Mouse (Mus musculus) mesoderm, embryonic 11.5 days (tissue): ENCODE measurements at regions not wholly inside any gene's neighbourhood (a gene's known extent, or its start where the extent isn't known, plus 50 kb on each side); places are given as distances from the start of the nearest gene placed in this dataset.
"Not testable (repeated sequence)": the region's sequence is repeated elsewhere in the genome, so short reads cannot be mapped to it uniquely, and the experiment has no call there.

Experiments
- DNase-seq: peaks from one replicate; pipeline ENCODE4 v3.0.0-alpha.2; 2012; ENCODE audit warnings: low read depth, low spot score

- no peak for DNase-seq
Observed at GRCm38 (mm10) chr10:118602922-118603321, 162.1 kb downstream of the Ifng start.

DNA sequence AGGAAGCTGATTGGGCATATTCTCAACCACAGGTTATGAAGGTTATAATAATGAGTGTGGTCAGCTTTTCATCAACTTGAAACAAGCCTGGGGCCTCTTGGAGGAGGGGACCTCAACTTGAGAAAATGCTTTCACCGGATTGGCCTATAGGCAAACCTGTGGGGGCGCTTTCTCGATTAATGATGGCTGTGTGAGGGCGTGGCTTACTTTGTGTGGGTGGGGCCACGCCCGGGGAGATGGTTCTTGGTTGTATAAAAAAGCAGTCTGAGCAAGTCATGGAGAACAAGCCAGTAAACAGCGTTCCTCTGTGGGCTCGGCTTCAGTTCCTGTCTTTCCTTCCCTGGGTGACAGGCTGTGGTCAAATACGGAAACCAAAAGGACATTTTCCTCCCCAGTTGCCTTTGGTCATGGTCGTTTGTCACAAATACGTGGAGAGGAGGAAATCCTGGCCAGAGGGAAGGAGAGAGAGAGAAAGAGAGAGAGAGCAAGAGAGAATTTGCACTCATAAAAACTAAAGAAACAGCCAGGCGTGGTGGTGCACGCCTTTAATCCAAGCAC lies 163.1 kb downstream of the Ifng start:
- DNase-seq, result no peak

DNA sequence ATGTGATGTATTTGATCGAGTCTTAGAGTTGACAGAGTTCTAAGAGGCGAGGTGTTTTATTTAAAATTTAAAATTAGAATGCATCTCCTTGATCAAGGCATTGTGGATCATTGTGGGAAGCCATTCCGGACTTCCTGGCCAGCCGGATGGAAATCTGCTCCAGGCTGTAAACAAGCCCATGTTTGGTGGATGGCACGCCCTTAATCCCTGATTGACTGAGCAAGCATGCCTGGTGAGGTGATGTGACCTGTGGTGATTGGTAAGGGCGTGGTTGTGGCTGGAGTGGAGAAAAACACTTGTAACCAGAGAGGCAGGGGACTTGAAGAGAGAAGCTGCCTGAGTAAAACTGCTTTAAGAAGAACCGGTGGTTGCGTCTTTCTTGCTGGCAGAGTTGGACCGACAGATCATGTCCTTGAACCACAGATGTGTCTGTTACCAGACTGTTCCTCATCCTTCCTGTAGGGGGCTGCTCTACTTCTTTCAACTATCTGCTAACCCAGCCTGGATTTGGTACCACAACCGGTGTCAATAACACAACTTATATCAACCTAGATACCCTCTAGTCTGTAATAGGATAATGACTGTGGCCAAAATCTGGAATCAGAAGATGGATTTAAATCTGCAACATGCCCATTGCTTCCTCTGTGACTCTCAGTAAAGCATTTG lies 164.4 kb downstream of the Ifng start:
- DNase-seq, result no peak

DNA sequence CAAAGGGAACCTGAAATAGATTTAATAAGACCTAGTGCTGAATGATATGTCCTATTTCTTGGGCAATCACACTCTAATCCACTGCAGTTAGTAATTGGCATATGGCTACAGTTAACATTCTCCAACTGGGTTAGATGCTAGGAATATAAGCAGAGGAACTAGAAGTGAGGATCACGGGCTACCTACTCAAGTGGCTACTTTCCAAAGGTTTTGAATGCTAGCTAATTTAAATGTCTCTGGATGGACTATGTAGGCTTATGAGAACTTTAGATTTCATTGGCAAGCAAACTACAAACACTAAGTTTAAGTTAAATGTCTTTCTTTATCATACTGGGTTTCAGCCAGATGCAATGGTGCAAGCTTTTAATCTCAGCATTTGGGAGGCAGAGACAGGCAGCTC lies 166.6 kb downstream of the Ifng start:
- no peak for DNase-seq

- no peak for DNase-seq
Observed at GRCm38 (mm10) chr10:118608376-118609145, 167.7 kb downstream of the Ifng start.

DNA sequence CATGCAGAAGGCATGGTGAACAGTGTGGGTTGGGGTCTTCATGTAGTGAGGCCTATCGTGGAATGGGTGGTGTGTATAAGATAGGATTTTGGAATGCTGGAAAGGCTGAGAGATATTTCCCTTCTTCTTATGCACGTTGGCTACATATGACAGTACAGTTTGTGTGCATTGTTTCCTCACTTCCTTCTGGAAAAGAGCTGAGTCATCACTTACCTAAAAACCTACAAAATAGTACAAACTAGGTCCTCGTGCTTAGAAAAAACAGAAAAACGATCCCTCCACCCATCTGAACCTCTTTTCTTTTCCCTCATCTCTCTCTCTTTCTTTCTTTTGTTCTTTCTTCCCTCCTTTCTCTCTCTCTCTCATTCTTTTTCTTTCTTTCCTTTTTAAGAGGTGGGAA lies 168.3 kb downstream of the Ifng start:
- DNase-seq, result no peak

- DNase-seq, result no peak
Observed at GRCm38 (mm10) chr10:118610868-118611461, 170.1 kb downstream of the Ifng start.

GRCm38 (mm10) chr10:118612091-118612490 lies 171.2 kb downstream of the Ifng start:
- DNase-seq, result no peak

- DNase-seq, result no peak
Observed at GRCm38 (mm10) chr10:118613056-118613695, 172.3 kb downstream of the Ifng start.

GRCm38 (mm10) chr10:118614251-118614865 lies 173.5 kb downstream of the Ifng start:
- DNase-seq, result no peak

GRCm38 (mm10) chr10:118615131-118616020 lies 174.5 kb downstream of the Ifng start:
- DNase-seq, result no peak

GRCm38 (mm10) chr10:118616031-118616615 lies 175.3 kb downstream of the Ifng start:
- no peak for DNase-seq

DNA sequence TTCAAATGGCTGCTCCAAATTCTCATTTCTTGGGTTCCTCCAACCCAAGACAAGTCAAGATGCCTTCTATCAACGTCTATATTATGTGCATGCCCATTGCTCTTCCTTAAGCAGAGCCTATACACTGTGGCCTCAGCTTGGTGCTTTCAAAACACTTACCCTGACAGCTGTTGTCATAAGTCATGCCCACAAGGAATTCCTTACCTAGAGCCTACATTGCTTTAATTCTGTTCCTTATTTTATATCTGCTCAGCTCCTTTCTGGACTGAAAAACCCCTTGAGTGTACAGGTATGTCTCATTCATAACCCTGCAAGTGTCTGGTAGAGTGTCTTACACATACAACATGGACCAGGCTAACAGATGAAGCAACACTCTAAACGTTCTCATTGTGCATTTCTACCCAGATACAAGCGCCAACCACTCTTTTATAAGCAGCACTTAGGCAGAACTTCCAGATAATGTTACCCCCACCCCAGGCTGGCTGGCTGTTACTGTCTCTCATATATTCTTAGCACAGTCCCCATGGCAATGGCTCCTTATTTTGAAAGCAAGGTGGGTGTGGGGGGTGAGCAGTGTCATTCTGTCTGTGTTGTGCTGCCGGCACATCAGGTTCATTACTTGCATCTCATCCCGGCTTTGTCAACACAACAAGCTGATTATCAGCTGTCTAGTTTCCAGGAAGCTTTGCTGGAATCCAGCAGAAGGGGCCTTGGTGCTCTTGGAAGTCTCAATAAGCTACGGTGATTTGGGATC lies 176.6 kb downstream of the Ifng start:
- DNase-seq, result no peak

DNA sequence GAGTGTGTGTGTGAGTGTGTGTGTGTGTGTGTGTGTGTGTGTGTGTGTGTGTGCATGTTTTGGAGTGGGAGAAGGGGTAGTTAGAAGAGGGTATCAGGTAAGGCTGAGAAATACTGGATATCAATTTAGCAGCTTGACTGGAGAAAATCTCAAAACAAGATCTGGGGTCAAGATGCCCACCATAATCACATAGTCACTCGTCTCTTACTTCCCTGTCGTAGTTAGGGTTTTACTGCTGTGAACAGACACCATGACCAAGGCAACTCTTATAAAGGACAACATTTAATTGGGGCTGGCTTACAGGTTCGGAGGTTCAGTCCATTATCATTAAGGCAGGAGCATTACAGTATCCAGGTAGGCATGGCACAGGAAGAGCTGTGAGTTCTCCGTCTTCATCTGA lies 177.4 kb downstream of the Ifng start:
- DNase-seq, result not testable (repeated sequence)

DNA sequence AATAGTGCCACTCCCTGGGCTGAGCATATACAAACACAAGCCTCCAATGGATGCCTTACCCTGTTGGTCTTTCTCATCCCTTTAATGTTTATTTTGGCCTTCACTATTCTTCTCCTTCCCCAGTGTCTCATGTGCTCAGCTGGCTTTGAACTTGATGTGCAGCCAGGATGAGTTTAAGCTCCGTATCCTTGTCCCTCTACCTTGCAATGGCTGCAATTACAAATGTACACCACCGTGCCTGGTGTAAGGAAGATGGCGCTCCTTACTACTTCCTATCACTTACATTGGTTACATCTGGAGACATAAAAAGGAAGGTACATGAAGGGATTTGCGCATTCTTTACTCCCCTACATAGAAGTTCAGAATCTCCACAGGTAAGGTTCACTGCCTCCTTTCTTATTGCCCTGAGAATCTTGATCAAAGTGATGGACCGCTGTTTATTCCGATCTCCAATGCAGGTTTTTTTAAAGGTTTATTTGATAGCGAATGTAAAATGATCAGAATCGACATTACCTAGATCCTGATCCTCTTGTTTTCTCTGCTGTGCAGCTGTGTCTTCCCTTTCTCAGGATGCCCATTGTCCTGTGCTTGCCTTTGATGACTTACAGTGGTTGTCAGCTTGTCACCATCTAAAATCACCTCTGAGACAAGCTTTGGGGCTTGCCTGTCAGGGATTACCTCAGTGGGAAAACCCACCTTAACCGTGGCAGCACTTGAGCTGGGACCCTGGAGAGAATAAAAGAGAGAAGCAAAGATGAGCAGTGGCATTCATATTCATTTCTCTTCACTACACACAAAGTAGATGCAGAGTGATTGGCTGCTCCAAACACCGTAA lies 178.1 kb downstream of the Ifng start:
- DNase-seq, result no peak

GRCm38 (mm10) chr10:118619601-118620000 lies 178.8 kb downstream of the Ifng start:
- no peak for DNase-seq

DNA sequence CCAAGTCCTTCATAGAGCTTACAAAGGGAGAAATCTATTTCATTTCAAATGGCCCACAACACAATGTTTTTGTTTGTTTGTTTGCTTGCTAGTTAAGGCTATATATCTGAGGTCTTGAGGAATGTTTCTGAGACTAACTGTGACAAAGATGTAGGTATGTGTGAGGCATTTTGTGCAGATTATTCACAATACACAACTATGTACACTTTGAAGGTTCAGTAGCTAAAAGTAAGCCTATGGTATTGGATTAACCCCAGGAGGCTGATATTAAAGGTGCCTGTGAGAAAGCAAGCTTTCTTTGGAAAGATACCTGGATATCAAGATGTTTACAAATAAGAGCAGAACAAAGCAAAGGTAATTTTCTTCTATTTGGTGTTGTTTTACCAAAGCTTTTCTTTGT lies 179.8 kb downstream of the Ifng start:
- no peak for DNase-seq

DNA sequence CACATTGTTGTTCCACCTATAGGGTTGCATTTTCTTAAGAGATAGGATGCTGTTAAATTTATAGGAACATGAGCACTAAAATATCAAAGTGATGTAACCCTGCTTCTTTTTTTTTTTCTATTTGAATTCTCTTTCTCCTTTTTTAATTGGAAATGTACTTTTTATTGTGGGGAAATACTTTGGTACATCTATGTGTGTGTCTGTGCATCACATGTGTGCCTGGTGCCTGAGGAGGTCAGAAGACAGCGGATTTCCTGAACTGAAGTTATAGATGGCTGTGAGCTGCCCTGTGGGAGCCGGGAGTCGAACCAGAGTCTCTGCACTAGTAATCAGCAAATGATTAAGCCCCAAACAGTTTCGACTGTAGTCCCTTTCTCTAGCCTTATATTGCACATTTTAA lies 180.7 kb downstream of the Ifng start:
- no peak for DNase-seq

DNA sequence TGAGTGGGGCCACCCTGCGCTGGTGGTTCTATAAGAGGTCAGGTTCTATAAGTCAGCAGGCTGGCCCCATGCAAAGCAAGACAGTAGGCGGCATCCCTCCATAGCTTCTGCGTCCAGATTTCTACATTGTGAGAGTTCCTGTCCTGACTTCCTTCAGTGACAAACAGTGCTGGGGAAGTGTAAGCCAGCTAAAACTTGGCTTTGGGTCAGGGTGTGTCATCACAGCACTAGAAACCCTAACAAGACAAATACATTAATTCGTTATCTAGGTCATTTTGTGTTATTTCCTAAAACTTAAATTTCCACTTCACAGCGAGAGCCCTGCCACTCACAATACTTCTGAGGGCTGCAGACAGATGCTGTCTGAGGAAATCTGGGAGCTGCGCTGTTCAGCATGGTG lies 181.3 kb downstream of the Ifng start:
- DNase-seq, result no peak
